Mouse (Mus musculus) CD4-positive naive resting alpha-beta T cell, adult 57 days (primary cell): Measurements from ENCODE around the gene Gm20937. TPM values are rescaled to one million over a fixed set of nuclear protein-coding genes. Genes with fewer than 3 reads are reported as not detected.

Experiments used
- total RNA-seq: library from RNA; stranded (reverse); gene quantifications from one replicate; pipeline ENCODE4 v1.2.4, GENCODE M21; 2023

The Gm20937 gene
- total RNA-seq: not detected

GRCm38 (mm10) chrY:68294798-68295197 lies at the start of gene Gm20937:
Gene Gm20937, minus strand, starts transcription at chrY:68294898.

Other genes starting within 250 kb of the Gm20937 start
- gene Gm20816, start 243.1 kb upstream of the Gm20937 start, total RNA-seq: not detected